Mouse (Mus musculus): ENCODE results near the gene Hoxb5.

Gene Hoxb5

GRCm38 (mm10) chr11:96286739-96287385 is 16.3 kb upstream of the Hoxb5 start:
- no peak for DNase-seq (ENCODE audit: low read depth, low spot score)

- DNase-seq (ENCODE audit: low read depth, low spot score), result no peak
Measured at GRCm38 (mm10) chr11:96287411-96287810, 15.7 kb upstream of the Hoxb5 start.

GRCm38 (mm10) chr11:96288455-96289221 is 14.5 kb upstream of the Hoxb5 start:
- no peak for DNase-seq (ENCODE audit: low read depth, low spot score)

GRCm38 (mm10) chr11:96289293-96289692 is 13.8 kb upstream of the Hoxb5 start:
- no peak for DNase-seq (ENCODE audit: low read depth, low spot score)

- DNase-seq (ENCODE audit: low read depth, low spot score), result no peak
Measured at GRCm38 (mm10) chr11:96289837-96290236, 13.3 kb upstream of the Hoxb5 start.

GRCm38 (mm10) chr11:96290705-96291355 is 12.3 kb upstream of the Hoxb5 start:
- no peak for DNase-seq (ENCODE audit: low read depth, low spot score)

GRCm38 (mm10) chr11:96291681-96292564 is 11.2 kb upstream of the Hoxb5 start, which contains the start of gene Hoxb6:
Hoxb6 (plus strand) TSS chr11:96292476.
- DNase-seq (ENCODE audit: low read depth, low spot score), result no peak

- DNase-seq (ENCODE audit: low read depth, low spot score), result no peak
Measured at GRCm38 (mm10) chr11:96292565-96293301, 10.4 kb upstream of the Hoxb5 start.

- no peak for DNase-seq (ENCODE audit: low read depth, low spot score)
Measured at GRCm38 (mm10) chr11:96293302-96293921, 9.7 kb upstream of the Hoxb5 start.

- DNase-seq (ENCODE audit: low read depth, low spot score), result no peak
Measured at GRCm38 (mm10) chr11:96294245-96295091, 8.7 kb upstream of the Hoxb5 start.

- no peak for DNase-seq (ENCODE audit: low read depth, low spot score)
Measured at GRCm38 (mm10) chr11:96295092-96295835, 7.9 kb upstream of the Hoxb5 start.

GRCm38 (mm10) chr11:96296997-96297396 is 6.1 kb upstream of the Hoxb5 start:
- DNase-seq (ENCODE audit: low read depth, low spot score), result no peak

GRCm38 (mm10) chr11:96297428-96297827 is 5.7 kb upstream of the Hoxb5 start:
- DNase-seq (ENCODE audit: low read depth, low spot score), result no peak

- no peak for DNase-seq (ENCODE audit: low read depth, low spot score)
Measured at GRCm38 (mm10) chr11:96297968-96298635, 5.0 kb upstream of the Hoxb5 start.

GRCm38 (mm10) chr11:96298895-96299667 is 4.1 kb upstream of the Hoxb5 start:
- DNase-seq (ENCODE audit: low read depth, low spot score), result no peak

GRCm38 (mm10) chr11:96299781-96300180 is 3.4 kb upstream of the Hoxb5 start:
- DNase-seq (ENCODE audit: low read depth, low spot score), result no peak

- DNase-seq (ENCODE audit: low read depth, low spot score), result no peak
Measured at GRCm38 (mm10) chr11:96300354-96301063, 2.6 kb upstream of the Hoxb5 start.

All from WW6 (cell line).